Mouse (Mus musculus) forebrain, embryonic 14.5 days (tissue): ENCODE data around the gene Rpl7l1. TPM values are rescaled to one million over a fixed set of nuclear protein-coding genes. Genes with fewer than 3 reads are reported as not detected.
"Not testable (repeated sequence)": the region's sequence is repeated elsewhere in the genome, so short reads cannot be mapped to it uniquely, and the experiment has no call there.

Experiments
- ATAC-seq: fragments of 200-750 bp; cut with Nextera tagmentation; 2 replicates; pipeline ENCODE4 v1.8.0; 2017; ENCODE audit warnings: mild to moderate bottlenecking, moderate library complexity
- DNase-seq: peaks from one replicate; pipeline ENCODE4 v3.0.0-alpha.2; 2015; ENCODE audit warnings: low spot score
- H3K27ac ChIP-seq: fragments of 300-500 bp; sonication (generic); 2 replicates; pipeline ENCODE4 v1.5.1; 2014; ENCODE audit warnings: low read depth, mild to moderate bottlenecking, control low read depth, low read length, moderate library complexity
- H3K27me3 ChIP-seq: fragments of 300-500 bp; sonication (generic); replicated peaks from 2 replicates; pipeline ENCODE4 v1.6.1; 2014; ENCODE audit warnings: low read length, control low read depth, mixed read lengths; ENCODE audit not compliant: control insufficient read depth, insufficient read depth
- H3K36me3 ChIP-seq: fragments of 300-500 bp; sonication (generic); 2 replicates; pipeline ENCODE4 v1.6.1; 2014; ENCODE audit warnings: low read length, control low read depth; ENCODE audit not compliant: control insufficient read depth, insufficient read depth
- H3K4me1 ChIP-seq: fragments of 300-500 bp; sonication (generic); 2 replicates; pipeline ENCODE4 v1.6.1; 2014; ENCODE audit warnings: antibody characterized with exemption, low read length, control low read depth; ENCODE audit not compliant: control insufficient read depth, insufficient read depth
- H3K4me2 ChIP-seq: fragments of 300-500 bp; sonication (generic); 2 replicates; pipeline ENCODE4 v1.6.1; 2014; ENCODE audit warnings: mild to moderate bottlenecking, control low read depth, low read length
- H3K4me3 ChIP-seq: fragments of 300-500 bp; sonication (generic); 2 replicates; pipeline ENCODE4 v1.5.1; 2014; ENCODE audit warnings: low read depth, low read length, control low read depth
- H3K9ac ChIP-seq: fragments of 300-500 bp; sonication (generic); 2 replicates; pipeline ENCODE4 v1.6.1; 2014; ENCODE audit warnings: mild to moderate bottlenecking, low read length, control low read depth, moderate library complexity
- H3K9me3 ChIP-seq: fragments of 300-500 bp; sonication (generic); replicated peaks from 2 replicates; pipeline ENCODE4 v1.6.1; 2016; ENCODE audit warnings: low read length, control low read depth, mixed read lengths; ENCODE audit not compliant: control insufficient read depth
- WGBS: fragments of 180-500 bp; shearing (Covaris S2); extraction: QIAGEN DNeasy Blood & Tissue Kit; methylation state at CpG from one replicate; pipeline ENCODE4 v1.1.7; 2014; 5-methylcytosine and 5-hydroxymethylcytosine counted together
- polyA plus RNA-seq: library from polyadenylated mRNA; unstranded; fragments of >200 nt; fragmentation: Nextera tagmentation; extraction: Ambion mirVana; gene quantifications from 2 replicates; pipeline ENCODE4 v1.2.1, GENCODE M21; 2014

Gene Rpl7l1
- polyA plus RNA-seq, 1 experiment from 2014 or later = 110 TPM

GRCm38 (mm10) chr17:46772404-46773277 is 9.8 kb downstream of the Rpl7l1 start, which contains the start of gene 2310039H08Rik:
Gene 2310039H08Rik (plus strand): TSS chr17:46772635.
- WGBS = under 1% methylated on average over 50 of the region's 50 CpGs
- Histone ChIP-seq H3K27me3 (no peaks in the 10 kb centered on the region), H3K9ac (peak within 1 kb of the TSS; percentile 72), H3K4me2 (peak within 1 kb of the TSS; percentile 83), H3K4me1 (peaks cover 14% of the 10 kb centered on the region), H3K9me3 (no peaks in the 10 kb centered on the region), H3K36me3 (peaks cover 35% of the 10 kb centered on the region), H3K4me3 (peak within 1 kb of the TSS; percentile 76), H3K27ac (peak within 1 kb of the TSS; percentile 65; the same call in 1 of the 2 replicates)
- DNase-seq (peak; percentile 92), ATAC-seq (peak; percentile 93)

GRCm38 (mm10) chr17:46772038-46772403 is 10.5 kb downstream of the Rpl7l1 start:
- peaks cover 29% of the 10 kb centered on the region for H3K36me3 ChIP-seq
- peak overlapping the region; percentile 83 for H3K4me2 ChIP-seq
- peak overlapping the region; percentile 65; the same call in 1 of the 2 replicates for H3K27ac ChIP-seq
- peak; percentile 45 for ATAC-seq
- WGBS = 9% methylated on average over 5 of the region's 5 CpGs
- H3K4me1 ChIP-seq = peaks cover 14% of the 10 kb centered on the region
- no peak for DNase-seq
- H3K9ac ChIP-seq = peak overlapping the region; percentile 72
- no peaks in the 10 kb centered on the region for H3K27me3 ChIP-seq
- peak overlapping the region; percentile 76 for H3K4me3 ChIP-seq
- no peaks in the 10 kb centered on the region for H3K9me3 ChIP-seq

GRCm38 (mm10) chr17:46771616-46772015 is 10.9 kb downstream of the Rpl7l1 start:
- 68% methylated on average over 17 of the region's 17 CpGs for WGBS
- DNase-seq = no peak
- Histone ChIP-seq H3K27ac (peak overlapping the region; percentile 65; the same call in 1 of the 2 replicates), H3K4me1 (peaks cover 14% of the 10 kb centered on the region), H3K36me3 (peaks cover 26% of the 10 kb centered on the region), H3K9ac (peak overlapping the region; percentile 72), H3K27me3 (no peaks in the 10 kb centered on the region), H3K4me2 (peak overlapping the region; percentile 83), H3K4me3 (peak overlapping the region; percentile 76), H3K9me3 (no peaks in the 10 kb centered on the region)
- ATAC-seq = no peak

- ATAC-seq (no peak), DNase-seq (peak; percentile 17)
- Histone ChIP-seq H3K4me2 (no peak overlapping the region), H3K9me3 (no peaks in the 10 kb centered on the region), H3K9ac (no peak overlapping the region), H3K27ac (no peak overlapping the region), H3K36me3 (peaks cover 20% of the 10 kb centered on the region), H3K27me3 (no peaks in the 10 kb centered on the region), H3K4me3 (no peak overlapping the region), H3K4me1 (peaks cover 14% of the 10 kb centered on the region)
- WGBS = 83% methylated on average over 4 of the region's 4 CpGs
Measured at GRCm38 (mm10) chr17:46771025-46771424, 11.4 kb downstream of the Rpl7l1 start.

GRCm38 (mm10) chr17:46770546-46770945 is 11.9 kb downstream of the Rpl7l1 start:
- 90% methylated on average over 11 of the region's 11 CpGs for WGBS
- no peak overlapping the region for H3K9ac ChIP-seq
- no peak for DNase-seq
- ATAC-seq = no peak
- no peak overlapping the region for H3K4me2 ChIP-seq
- H3K9me3 ChIP-seq = no peaks in the 10 kb centered on the region
- no peak overlapping the region for H3K27ac ChIP-seq
- peaks cover 14% of the 10 kb centered on the region for H3K4me1 ChIP-seq
- H3K36me3 ChIP-seq = peaks cover 15% of the 10 kb centered on the region
- H3K4me3 ChIP-seq = no peak overlapping the region
- no peaks in the 10 kb centered on the region for H3K27me3 ChIP-seq

- Histone ChIP-seq H3K9me3 (no peaks in the 10 kb centered on the region), H3K4me2 (no peak overlapping the region), H3K9ac (no peak overlapping the region), H3K27ac (no peak overlapping the region), H3K36me3 (no peaks in the 10 kb centered on the region), H3K27me3 (no peaks in the 10 kb centered on the region), H3K4me3 (no peak overlapping the region), H3K4me1 (peaks cover 3% of the 10 kb centered on the region; the same call in 1 of the 2 replicates)
- 60% methylated on average over 8 of the region's 8 CpGs for WGBS
- DNase-seq (no peak), ATAC-seq (no peak)
Measured at GRCm38 (mm10) chr17:46767868-46768267, 14.6 kb downstream of the Rpl7l1 start.

GRCm38 (mm10) chr17:46764916-46765315 is 17.6 kb downstream of the Rpl7l1 start:
- not testable (repeated sequence) for ATAC-seq, DNase-seq, H3K4me1 ChIP-seq, H3K9ac ChIP-seq, H3K36me3 ChIP-seq, H3K4me3 ChIP-seq, H3K9me3 ChIP-seq, H3K27ac ChIP-seq, H3K4me2 ChIP-seq, H3K27me3 ChIP-seq
- 67% methylated on average over 8 of the region's 9 CpGs for WGBS

GRCm38 (mm10) chr17:46763544-46763943 is 18.9 kb downstream of the Rpl7l1 start, which contains the start of gene Ptcra:
Gene Ptcra (minus strand): TSS chr17:46763712.
- no peak within 1 kb of the TSS for H3K4me2 ChIP-seq
- ATAC-seq (no peak), DNase-seq (no peak)
- H3K9ac ChIP-seq = no peak within 1 kb of the TSS
- H3K27me3 ChIP-seq = no peaks in the 10 kb centered on the region
- no peak within 1 kb of the TSS for H3K4me3 ChIP-seq
- H3K4me1 ChIP-seq = no peaks in the 10 kb centered on the region
- 55% methylated on average over 2 of the region's 2 CpGs for whole genome bisulfite sequencing
- no peaks in the 10 kb centered on the region for H3K9me3 ChIP-seq
- no peaks in the 10 kb centered on the region for H3K36me3 ChIP-seq
- no peak within 1 kb of the TSS for H3K27ac ChIP-seq

GRCm38 (mm10) chr17:46758753-46759152 is 23.7 kb downstream of the Rpl7l1 start:
- Histone ChIP-seq H3K27me3 (no peaks in the 10 kb centered on the region), H3K4me1 (no peaks in the 10 kb centered on the region), H3K9me3 (no peaks in the 10 kb centered on the region), H3K4me2 (no peak overlapping the region), H3K4me3 (no peak overlapping the region), H3K36me3 (no peaks in the 10 kb centered on the region), H3K9ac (no peak overlapping the region), H3K27ac (no peak overlapping the region)
- DNase-seq (no peak), ATAC-seq (no peak)
- 88% methylated on average over 12 of the region's 12 CpGs for WGBS
